Mouse (Mus musculus) forebrain, postnatal 0 days (tissue): Measurements from ENCODE around the gene Atp4a. TPM values are rescaled to one million over a fixed set of nuclear protein-coding genes. Genes with fewer than 3 reads are reported as not detected.

ENCODE experiments used
- ATAC-seq: fragments of 200-750 bp; cut with Nextera tagmentation; 2 replicates; pipeline ENCODE4 v1.8.0; 2017; ENCODE audit warnings: mild to moderate bottlenecking, moderate library complexity
- DNase-seq: peaks from one replicate; pipeline ENCODE4 v3.0.0-alpha.2; 2015
- H3K27ac ChIP-seq: fragments of 300-500 bp; sonication (generic); 2 replicates; pipeline ENCODE4 v1.5.1; 2014; ENCODE audit warnings: low read depth, mild to moderate bottlenecking, antibody characterized with exemption, low read length, moderate library complexity, mixed read lengths
- H3K27me3 ChIP-seq: fragments of 300-500 bp; sonication (generic); 2 replicates; pipeline ENCODE4 v1.6.1; 2014; ENCODE audit warnings: mild to moderate bottlenecking, low read length, mixed read lengths; ENCODE audit not compliant: insufficient read depth
- H3K36me3 ChIP-seq: fragments of 300-500 bp; sonication (generic); 2 replicates; pipeline ENCODE4 v1.6.1; 2014; ENCODE audit warnings: mild to moderate bottlenecking, moderate library complexity; ENCODE audit not compliant: insufficient read depth
- H3K4me1 ChIP-seq: fragments of 300-500 bp; sonication (generic); 2 replicates; pipeline ENCODE4 v1.6.1; 2014; ENCODE audit warnings: antibody characterized with exemption; ENCODE audit not compliant: insufficient read depth
- H3K4me2 ChIP-seq: fragments of 300-500 bp; sonication (generic); 2 replicates; pipeline ENCODE4 v1.6.1; 2014; ENCODE audit warnings: low read depth, mild to moderate bottlenecking, moderate library complexity
- H3K4me3 ChIP-seq: fragments of 300-500 bp; sonication (generic); 2 replicates; pipeline ENCODE4 v1.5.1; 2014; ENCODE audit warnings: low read depth, low read length, mixed read lengths
- H3K9ac ChIP-seq: fragments of 300-500 bp; sonication (generic); 2 replicates; pipeline ENCODE4 v1.6.1; 2014; ENCODE audit warnings: mild to moderate bottlenecking
- H3K9me3 ChIP-seq: fragments of 300-500 bp; sonication (generic); 2 replicates; pipeline ENCODE4 v1.6.1; 2016; ENCODE audit warnings: low read length
- CTCF ChIP-seq: sonication (generic); IDR thresholded peaks from 2 replicates; pipeline ENCODE4 v1.5.1; 2016; ENCODE audit warnings: antibody characterized with exemption, control low read depth, low read depth
- WGBS: fragments of 180-500 bp; shearing (Covaris S2); extraction: QIAGEN DNeasy Blood & Tissue Kit; methylation state at CpG from one replicate; pipeline ENCODE4 v1.1.7; 2014; 5-methylcytosine and 5-hydroxymethylcytosine counted together
- polyA plus RNA-seq: library from polyadenylated mRNA; unstranded; fragments of >200 nt; fragmentation: Nextera tagmentation; extraction: Ambion mirVana; gene quantifications from 2 replicates; pipeline ENCODE4 v1.2.1, GENCODE M21; 2015
- total RNA-seq: library from RNA; depleted of rRNA; stranded (reverse); fragments of >200 nt; gene quantifications from 2 replicates; pipeline ENCODE4 v1.2.3, GENCODE M21; 2014

Atp4a gene
- total and polyA plus RNA-seq, 2 experiments from 2014 or later: 2.0 to 4.7 TPM

GRCm38 (mm10) chr7:30744022-30744598 is 32.1 kb downstream of the Atp4a start:
- ATAC-seq (no peak), DNase-seq (peak; percentile 6)
- WGBS: 48% methylated on average over 4 of the region's 4 CpGs

GRCm38 (mm10) chr7:30747525-30748204 is 35.7 kb downstream of the Atp4a start:
- Histone ChIP-seq H3K9ac (no peak overlapping the region), H3K4me3 (no peak overlapping the region), H3K4me1 (no peaks in the 10 kb centered on the region), H3K36me3 (no peaks in the 10 kb centered on the region; the same call in 1 of the 2 replicates), H3K9me3 (no peaks in the 10 kb centered on the region), H3K27ac (no peak overlapping the region), H3K4me2 (no peak overlapping the region), H3K27me3 (no peaks in the 10 kb centered on the region)
- DNase-seq (no peak), ATAC-seq (no peak)
- TF ChIP-seq CTCF: no peak
- WGBS: 88% methylated on average over 7 of the region's 7 CpGs

More at GRCm38 (mm10) chr7:30744022-30744598, 32.1 kb downstream of the Atp4a start:
- Histone ChIP-seq H3K27ac (no peak overlapping the region), H3K27me3 (no peaks in the 10 kb centered on the region), H3K4me2 (no peak overlapping the region), H3K36me3 (peaks cover 8% of the 10 kb centered on the region; the same call in 1 of the 2 replicates), H3K4me1 (no peaks in the 10 kb centered on the region), H3K9me3 (no peaks in the 10 kb centered on the region), H3K9ac (no peak overlapping the region), H3K4me3 (no peak overlapping the region)
- TF ChIP-seq CTCF: no peak

DNA sequence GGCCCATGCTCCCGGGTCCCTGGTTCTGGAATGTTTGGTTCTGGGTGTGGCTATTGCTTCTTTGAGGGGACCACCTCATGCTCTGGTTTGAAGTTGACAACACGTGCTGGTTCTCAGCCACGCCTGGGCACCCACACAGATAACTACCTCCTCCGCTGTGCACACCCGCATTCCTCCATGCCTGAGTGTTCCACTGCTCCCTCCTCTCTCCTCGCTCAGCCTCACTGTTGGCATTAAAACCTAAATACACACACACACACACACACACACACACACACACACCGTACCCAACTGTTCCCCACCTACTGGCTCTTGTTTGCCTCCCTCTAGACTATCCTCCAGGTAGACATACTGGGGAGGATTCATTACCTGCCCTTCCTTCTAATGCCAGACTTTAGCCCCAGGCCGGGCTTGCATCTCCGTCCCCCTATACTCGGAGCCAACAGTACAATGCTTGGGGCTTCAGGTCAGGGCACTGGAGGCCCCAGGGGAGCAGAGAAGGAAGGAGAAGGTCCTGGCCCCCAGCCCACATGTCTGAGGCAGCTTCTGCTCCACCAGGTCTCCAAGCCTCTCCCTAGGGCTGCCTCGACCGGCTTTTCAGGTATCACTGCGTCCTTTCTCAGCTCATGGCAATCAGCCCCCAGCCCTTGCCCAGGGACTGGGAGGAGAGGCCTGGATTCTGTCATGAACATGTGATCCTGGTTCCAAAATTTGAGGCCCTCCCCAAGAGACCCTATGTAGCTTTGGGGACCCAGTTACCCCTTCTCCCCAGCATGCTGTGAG is 38.0 kb downstream of the Atp4a start:
- no peak overlapping the region for H3K4me2 ChIP-seq
- H3K4me3 ChIP-seq: no peak overlapping the region
- no peaks in the 10 kb centered on the region for H3K27me3 ChIP-seq
- no peak for DNase-seq
- no peak overlapping the region for H3K27ac ChIP-seq
- H3K4me1 ChIP-seq: no peaks in the 10 kb centered on the region
- no peak for ATAC-seq
- H3K9me3 ChIP-seq: no peaks in the 10 kb centered on the region
- no peak overlapping the region for H3K9ac ChIP-seq
- peaks cover 3% of the 10 kb centered on the region; the same call in 1 of the 2 replicates for H3K36me3 ChIP-seq
- WGBS: 90% methylated on average over 13 of the region's 13 CpGs
- no peak for TF ChIP-seq CTCF

DNA sequence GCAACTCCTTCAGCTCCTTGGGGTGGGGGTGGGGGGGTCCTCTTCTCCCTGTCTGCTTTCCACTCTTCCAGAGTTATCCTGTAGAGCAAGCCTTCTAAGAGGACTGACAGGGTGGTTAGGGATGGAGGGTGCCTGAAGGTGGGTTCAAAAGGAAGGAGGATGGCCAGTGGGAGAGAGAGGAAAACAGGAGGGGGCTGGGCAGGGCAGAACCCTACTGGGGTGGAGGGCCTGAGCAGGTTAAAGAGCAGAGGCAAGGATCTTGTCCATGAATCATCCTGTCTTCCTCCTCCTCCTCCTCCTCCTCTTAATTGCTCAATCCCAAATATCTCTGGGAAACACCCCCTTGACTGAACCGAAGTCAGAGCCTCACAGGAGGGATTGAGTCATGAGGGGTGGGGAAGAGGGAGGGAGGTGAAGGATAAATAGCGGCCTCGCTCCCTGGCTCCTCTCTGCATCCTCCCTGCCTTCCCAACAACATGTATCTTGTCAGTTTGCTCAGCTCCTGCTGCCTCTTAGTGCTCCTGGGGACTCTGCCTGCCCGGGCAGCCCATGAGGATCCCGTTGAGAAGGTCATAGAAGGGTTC is 39.2 kb downstream of the Atp4a start, which contains the start of gene Sbsn:
Sbsn (plus strand) TSS at position 386 of the 584 bp plus-strand sequence.
- Histone ChIP-seq H3K27ac (no peak within 1 kb of the TSS), H3K36me3 (peaks cover 13% of the 10 kb centered on the region), H3K9ac (no peak within 1 kb of the TSS), H3K4me1 (no peaks in the 10 kb centered on the region), H3K9me3 (no peaks in the 10 kb centered on the region), H3K27me3 (no peaks in the 10 kb centered on the region), H3K4me2 (no peak within 1 kb of the TSS), H3K4me3 (no peak within 1 kb of the TSS)
- TF ChIP-seq CTCF: no peak
- WGBS: 78% methylated on average over 5 of the region's 5 CpGs
- DNase-seq (no peak), ATAC-seq (no peak)

- H3K4me3 ChIP-seq: no peak overlapping the region
- H3K4me2 ChIP-seq: no peak overlapping the region
- H3K36me3 ChIP-seq: peaks cover 17% of the 10 kb centered on the region
- no peak for DNase-seq
- no peak overlapping the region for H3K9ac ChIP-seq
- H3K27ac ChIP-seq: no peak overlapping the region
- no peak for ATAC-seq
- WGBS: 59% methylated on average over 3 of the region's 3 CpGs
- no peaks in the 10 kb centered on the region for H3K27me3 ChIP-seq
- no peaks in the 10 kb centered on the region for H3K9me3 ChIP-seq
- H3K4me1 ChIP-seq: no peaks in the 10 kb centered on the region
- TF ChIP-seq CTCF: no peak
Observed at GRCm38 (mm10) chr7:30757001-30757400, 45.0 kb downstream of the Atp4a start.

GRCm38 (mm10) chr7:30758853-30759252 is 46.8 kb downstream of the Atp4a start:
- WGBS: 48% methylated on average over 4 of the region's 4 CpGs

More at GRCm38 (mm10) chr7:30758853-30759252, 46.8 kb downstream of the Atp4a start:
- ATAC-seq: no peak; the same call in 1 of the 2 replicates
- Histone ChIP-seq H3K27ac (no peak overlapping the region), H3K27me3 (no peaks in the 10 kb centered on the region), H3K9ac (no peak overlapping the region), H3K9me3 (no peaks in the 10 kb centered on the region), H3K4me2 (no peak overlapping the region), H3K4me3 (no peak overlapping the region), H3K4me1 (no peaks in the 10 kb centered on the region), H3K36me3 (peaks cover 17% of the 10 kb centered on the region)
- peak; percentile 39 for TF ChIP-seq CTCF
- no peak for DNase-seq
